Comparison of ENCODE assay signal across 19 mouse cellular contexts in genomic region chr2:127138449-127138848, GRCm38 (mm10). TPM values are rescaled to one million over a fixed set of nuclear protein-coding genes. Genes with fewer than 3 reads are reported as not detected.
A peak's percentile ranks its signal among the peaks of the same experiment; 100 is the strongest.
DNase-seq lines count a peak whose midpoint lies in the region; ATAC-seq lines count a peak whose summit lies in the region.
"Had no signal": no experiment of that assay in that cellular context is flagged by ENCODE, and none has a peak within 500 bp of the region (broad histone marks: within the 10 kb centered on the region; RNA-seq: fewer than 3 reads in every experiment).

No protein-coding gene starts in this region.

- H3K9me3 ChIP-seq in embryonic facial prominence, embryonic 12.5 days, result no peaks in the 10 kb centered on the region
- no peaks in the 10 kb centered on the region for H3K9me3 ChIP-seq in embryonic facial prominence, embryonic 10.5 days
- H3K9me3 ChIP-seq in kidney, embryonic 14.5 days (ENCODE audit: control insufficient read depth, low read length), result no peaks in the 10 kb centered on the region
- no peaks in the 10 kb centered on the region for H3K9me3 ChIP-seq in stomach, embryonic 14.5 days (ENCODE audit: control insufficient read depth, low read depth, low read length)
- no peaks in the 10 kb centered on the region for H3K9me3 ChIP-seq in midbrain, embryonic 13.5 days
- H3K9me3 ChIP-seq in hindbrain, embryonic 11.5 days (ENCODE audit: control insufficient read depth, low read length), result no peaks in the 10 kb centered on the region
- H3K9me3 ChIP-seq: megakaryocyte, embryonic 14.5 days had no signal

- 0 out of 2 replicates have a peak overlapping the region, but pooled peaks have one; percentile 65 for H3K27ac ChIP-seq in embryonic facial prominence, embryonic 12.5 days
- H3K27ac ChIP-seq in embryonic facial prominence, embryonic 10.5 days (replicated peaks), result no peak overlapping the region
- H3K27ac ChIP-seq in kidney, embryonic 14.5 days (ENCODE audit: low read depth, low read length), result no peak overlapping the region
- peak overlapping the region; percentile 60 for H3K27ac ChIP-seq in brown adipose tissue, adult 24 weeks (replicated peaks; ENCODE audit: low read depth, low read length)
- H3K27ac ChIP-seq in stomach, embryonic 14.5 days (ENCODE audit: low read length), result peak overlapping the region; percentile 50; the same call in 1 of the 2 replicates
- no peak overlapping the region for H3K27ac ChIP-seq in midbrain, embryonic 13.5 days
- no peak overlapping the region for H3K27ac ChIP-seq in hindbrain, embryonic 11.5 days (ENCODE audit: low read depth, low read length)
- H3K27ac ChIP-seq: forebrain, embryonic 10.5 days; hindbrain, postnatal 0 days had no signal

- 88% methylated on average over 4 of the region's 4 CpGs for WGBS in embryonic facial prominence, embryonic 12.5 days
- WGBS in embryonic facial prominence, embryonic 10.5 days, result 94% methylated on average over 4 of the region's 4 CpGs
- 78% methylated on average over 4 of the region's 4 CpGs for WGBS in kidney, embryonic 14.5 days
- 74% methylated on average over 4 of the region's 4 CpGs for WGBS in stomach, embryonic 14.5 days
- WGBS in midbrain, embryonic 13.5 days, result 91% methylated on average over 4 of the region's 4 CpGs
- 96% methylated on average over 4 of the region's 4 CpGs for whole genome bisulfite sequencing in hindbrain, embryonic 11.5 days

- no peaks in the 10 kb centered on the region for H3K27me3 ChIP-seq in embryonic facial prominence, embryonic 12.5 days
- H3K27me3 ChIP-seq in embryonic facial prominence, embryonic 10.5 days (replicated peaks; ENCODE audit: low read depth, poor library complexity, severe bottlenecking), result no peaks in the 10 kb centered on the region
- H3K27me3 ChIP-seq in kidney, embryonic 14.5 days (ENCODE audit: control insufficient read depth, insufficient read depth, low read length), result no peaks in the 10 kb centered on the region
- H3K27me3 ChIP-seq in stomach, embryonic 14.5 days (ENCODE audit: control insufficient read depth, insufficient read depth, low read length), result no peaks in the 10 kb centered on the region
- no peaks in the 10 kb centered on the region for H3K27me3 ChIP-seq in midbrain, embryonic 13.5 days
- no peaks in the 10 kb centered on the region for H3K27me3 ChIP-seq in hindbrain, embryonic 11.5 days (ENCODE audit: control insufficient read depth, insufficient read depth, low read length)

- no peak for DNase-seq in embryonic facial prominence, embryonic 10.5 days (ENCODE audit: low spot score)
- DNase-seq in kidney, postnatal 14 days, result peak; percentile 33
- DNase-seq in hindbrain, embryonic 11.5 days (ENCODE audit: low spot score), result no peak
- DNase-seq: cerebellum, postnatal 10 days; layer of hippocampus, adult 9-11 months; liver; liver, postnatal 0 days; retina, postnatal 1 day; right cerebral cortex, postnatal 4 days had no signal

- H3K4me1 ChIP-seq in embryonic facial prominence, embryonic 12.5 days, result peaks cover 23% of the 10 kb centered on the region
- H3K4me1 ChIP-seq in embryonic facial prominence, embryonic 10.5 days, result peaks cover 34% of the 10 kb centered on the region
- H3K4me1 ChIP-seq in kidney, embryonic 14.5 days (ENCODE audit: control insufficient read depth, insufficient read depth, low read length), result peaks cover 9% of the 10 kb centered on the region; the same call in 1 of the 2 replicates
- H3K4me1 ChIP-seq in brown adipose tissue, adult 24 weeks (ENCODE audit: control insufficient read depth, insufficient read depth, insufficient read length, low read length), result peaks cover 16% of the 10 kb centered on the region
- peaks cover 24% of the 10 kb centered on the region for H3K4me1 ChIP-seq in stomach, embryonic 14.5 days (ENCODE audit: control insufficient read depth, insufficient read depth, low read length)
- peaks cover 32% of the 10 kb centered on the region for H3K4me1 ChIP-seq in midbrain, embryonic 13.5 days (replicated peaks)
- no peaks in the 10 kb centered on the region; the same call in 1 of the 2 replicates for H3K4me1 ChIP-seq in hindbrain, embryonic 11.5 days (replicated peaks; ENCODE audit: control insufficient read depth, insufficient read depth, low read length)

- H3K36me3 ChIP-seq in embryonic facial prominence, embryonic 12.5 days, result peaks cover 24% of the 10 kb centered on the region
- peaks cover 35% of the 10 kb centered on the region for H3K36me3 ChIP-seq in embryonic facial prominence, embryonic 10.5 days (replicated peaks)
- peaks cover 14% of the 10 kb centered on the region; the same call in 1 of the 2 replicates for H3K36me3 ChIP-seq in kidney, embryonic 14.5 days (ENCODE audit: control insufficient read depth, insufficient read depth, low read length)
- peaks cover 11% of the 10 kb centered on the region; the same call in 1 of the 2 replicates for H3K36me3 ChIP-seq in stomach, embryonic 14.5 days (ENCODE audit: control insufficient read depth, insufficient read depth, low read length)
- peaks cover 5% of the 10 kb centered on the region; the same call in 1 of the 2 replicates for H3K36me3 ChIP-seq in midbrain, embryonic 13.5 days
- H3K36me3 ChIP-seq in hindbrain, embryonic 11.5 days (ENCODE audit: control insufficient read depth, insufficient read depth, low read length), result no peaks in the 10 kb centered on the region

- H3K4me3 ChIP-seq in embryonic facial prominence, embryonic 12.5 days, result no peak overlapping the region
- H3K4me3 ChIP-seq in embryonic facial prominence, embryonic 10.5 days, result no peak overlapping the region
- H3K4me3 ChIP-seq in kidney, embryonic 14.5 days (ENCODE audit: low read length), result no peak overlapping the region
- H3K4me3 ChIP-seq in brown adipose tissue, adult 24 weeks (ENCODE audit: insufficient read depth, low read depth, low read length), result no peak overlapping the region
- H3K4me3 ChIP-seq in stomach, embryonic 14.5 days (ENCODE audit: low read depth, low read length), result no peak overlapping the region
- H3K4me3 ChIP-seq in midbrain, embryonic 13.5 days (replicated peaks), result no peak overlapping the region
- H3K4me3 ChIP-seq in hindbrain, embryonic 11.5 days (ENCODE audit: low read depth, low read length), result no peak overlapping the region
- H3K4me3 ChIP-seq: forebrain, embryonic 10.5 days; megakaryocyte, embryonic 14.5 days had no signal

- H3K9ac ChIP-seq in embryonic facial prominence, embryonic 12.5 days, result no peak overlapping the region
- H3K9ac ChIP-seq in kidney, embryonic 14.5 days (ENCODE audit: low read depth, low read length), result no peak overlapping the region
- H3K9ac ChIP-seq in stomach, embryonic 14.5 days (replicated peaks; ENCODE audit: low read depth, low read length), result no peak overlapping the region
- H3K9ac ChIP-seq in midbrain, embryonic 13.5 days (replicated peaks), result no peak overlapping the region
- H3K9ac ChIP-seq in hindbrain, embryonic 11.5 days (ENCODE audit: low read depth, low read length), result no peak overlapping the region
- H3K9ac ChIP-seq: liver, postnatal 0 days had no signal

- H3K4me2 ChIP-seq in embryonic facial prominence, embryonic 12.5 days (replicated peaks), result no peak overlapping the region
- no peak overlapping the region for H3K4me2 ChIP-seq in kidney, embryonic 14.5 days (replicated peaks; ENCODE audit: low read depth, low read length)
- no peak overlapping the region for H3K4me2 ChIP-seq in stomach, embryonic 14.5 days (replicated peaks; ENCODE audit: low read depth, low read length)
- no peak overlapping the region for H3K4me2 ChIP-seq in midbrain, embryonic 13.5 days (replicated peaks)
- H3K4me2 ChIP-seq in hindbrain, embryonic 11.5 days (replicated peaks; ENCODE audit: low read depth, low read length), result no peak overlapping the region
- H3K4me2 ChIP-seq: heart, embryonic 11.5 days had no signal

- ATAC-seq in embryonic facial prominence, embryonic 12.5 days (ENCODE audit: insufficient number of reproducible peaks, insufficient read depth, low FRiP score, low TSS enrichment), result no peak
- ATAC-seq in kidney, embryonic 14.5 days (ENCODE audit: low FRiP score, low TSS enrichment), result no peak
- ATAC-seq in stomach, embryonic 14.5 days (ENCODE audit: insufficient number of reproducible peaks, insufficient read depth, low FRiP score, low read depth), result no peak
- ATAC-seq in midbrain, embryonic 13.5 days, result no peak
- no peak for ATAC-seq in hindbrain, embryonic 11.5 days (ENCODE audit: low FRiP score)
- ATAC-seq: hindbrain, postnatal 0 days; liver, postnatal 0 days; midbrain, embryonic 16.5 days had no signal

RNA-seq across cellular contexts. Expression of gene Ncaph, which starts 4.7 kb away (rescaled TPM):
- 91.3 and 96.2 TPM in 2 replicates for polyA plus RNA-seq in embryonic facial prominence, embryonic 12.5 days (2016; fragmentation: Nextera tagmentation; extraction: Ambion mirVana)
- polyA plus RNA-seq in embryonic facial prominence, embryonic 10.5 days (2016; fragmentation: Nextera tagmentation; extraction: Ambion mirVana), result 116 and 117 TPM in 2 replicates
- polyA plus RNA-seq in kidney, embryonic 14.5 days (2014; fragmentation: Nextera tagmentation; extraction: Ambion mirVana), result 67.3 and 103 TPM in 2 replicates
- polyA plus RNA-seq in brown adipose tissue, adult 24 weeks (2012; ENCODE audit: insufficient read depth, insufficient read length, missing spikeins), result 1.0 and 1.5 TPM in 2 replicates
- 81.4 and 84.8 TPM in 2 replicates for polyA plus RNA-seq in stomach, embryonic 14.5 days (2014; fragmentation: Nextera tagmentation; extraction: Ambion mirVana)
- polyA plus RNA-seq in midbrain, embryonic 13.5 days (2015; fragmentation: Nextera tagmentation; extraction: Ambion mirVana), result 35.5 and 35.8 TPM in 2 replicates
- polyA plus RNA-seq in hindbrain, embryonic 11.5 days (2014; fragmentation: Nextera tagmentation; extraction: Ambion mirVana), result 86.8 and 95.2 TPM in 2 replicates

RNA-seq across cellular contexts. Expression of gene Itpripl1, which starts 4.8 kb away (rescaled TPM):
- polyA plus RNA-seq in embryonic facial prominence, embryonic 12.5 days (2016; fragmentation: Nextera tagmentation; extraction: Ambion mirVana), result 18.8 and 22.1 TPM in 2 replicates
- 14.6 and 17.4 TPM in 2 replicates for polyA plus RNA-seq in embryonic facial prominence, embryonic 10.5 days (2016; fragmentation: Nextera tagmentation; extraction: Ambion mirVana)
- 22.7 and 22.8 TPM in 2 replicates for polyA plus RNA-seq in kidney, embryonic 14.5 days (2014; fragmentation: Nextera tagmentation; extraction: Ambion mirVana)
- polyA plus RNA-seq in brown adipose tissue, adult 24 weeks (2012; ENCODE audit: insufficient read depth, insufficient read length, missing spikeins), result 2.2 and 3.3 TPM in 2 replicates
- 29.5 and 30.0 TPM in 2 replicates for polyA plus RNA-seq in stomach, embryonic 14.5 days (2014; fragmentation: Nextera tagmentation; extraction: Ambion mirVana)
- 8.7 TPM in 2 replicates for polyA plus RNA-seq in midbrain, embryonic 13.5 days (2015; fragmentation: Nextera tagmentation; extraction: Ambion mirVana)
- polyA plus RNA-seq in hindbrain, embryonic 11.5 days (2014; fragmentation: Nextera tagmentation; extraction: Ambion mirVana), result 12.7 and 16.8 TPM in 2 replicates

Comparison
In these comparisons a context has a peak if more than half of its experiments do, and no peak if none do; other contexts are left out.
1. H3K27ac ChIP-seq: peak in embryonic facial prominence, embryonic 12.5 days (single experiment), brown adipose tissue, adult 24 weeks (single experiment) and stomach, embryonic 14.5 days (single experiment); none in embryonic facial prominence, embryonic 10.5 days (single experiment), kidney, embryonic 14.5 days (single experiment), midbrain, embryonic 13.5 days (single experiment) and hindbrain, embryonic 11.5 days (single experiment).
2. RNA of gene Ncaph, which starts 4.7 kb away (polyA plus RNA-seq): 116 to 117 TPM in embryonic facial prominence, embryonic 10.5 days, 67.3 to 103 TPM in kidney, embryonic 14.5 days, 91.3 to 96.2 TPM in embryonic facial prominence, embryonic 12.5 days, 86.8 to 95.2 TPM in hindbrain, embryonic 11.5 days, 81.4 to 84.8 TPM in stomach, embryonic 14.5 days and 35.5 to 35.8 TPM in midbrain, embryonic 13.5 days; 1.0 to 1.5 TPM in brown adipose tissue, adult 24 weeks; every median in the first group is over 10 times any median in the second.